Mouse (Mus musculus) heart, adult 2 months (tissue): ENCODE results near the gene Tnip2.

Source experiments
- CTCF ChIP-seq: fragments of 200-600 bp; IDR thresholded peaks from 2 replicates; pipeline ENCODE4 v1.8.1; 2022; ENCODE audit warnings: antibody characterized with exemption, mild to moderate bottlenecking, moderate library complexity
- POLR2A ChIP-seq: fragments of 200-500 bp; IDR thresholded peaks from 2 replicates; pipeline ENCODE4 v1.6.1; 2011; ENCODE audit warnings: mild to moderate bottlenecking, low read depth, low read length, control low read depth; ENCODE audit not compliant: insufficient read depth

- TF ChIP-seq CTCF, result no peak
- no peak for TF ChIP-seq POLR2A
These were observed 11.4 kb downstream of the Tnip2 start for GRCm38 (mm10) chr5:34502411-34502810.
